Mouse (Mus musculus) forebrain, embryonic 12.5 days (tissue): ENCODE measurements at regions not wholly inside any gene's neighbourhood (a gene's known extent, or its start where the extent isn't known, plus 50 kb on each side); places are given as distances from the start of the nearest gene placed in this dataset.

Source experiments
- ATAC-seq: fragments of 200-750 bp; cut with Nextera tagmentation; 2 replicates; pipeline ENCODE4 v1.8.0; 2017; ENCODE audit warnings: moderate TSS enrichment; ENCODE audit not compliant: low FRiP score
- H3K27ac ChIP-seq: fragments of 300-500 bp; sonication (generic); 2 replicates; pipeline ENCODE4 v1.5.1; 2016; ENCODE audit warnings: mild to moderate bottlenecking
- H3K27me3 ChIP-seq: fragments of 300-500 bp; sonication (generic); 2 replicates; pipeline ENCODE4 v1.6.1; 2016; ENCODE audit warnings: mild to moderate bottlenecking
- H3K36me3 ChIP-seq: fragments of 300-500 bp; sonication (generic); replicated peaks from 2 replicates; pipeline ENCODE4 v1.6.1; 2016; ENCODE audit warnings: mild to moderate bottlenecking
- H3K4me1 ChIP-seq: fragments of 300-500 bp; sonication (generic); 2 replicates; pipeline ENCODE4 v1.6.1; 2016
- H3K4me2 ChIP-seq: fragments of 300-500 bp; sonication (generic); 2 replicates; pipeline ENCODE4 v1.6.1; 2016; ENCODE audit warnings: mild to moderate bottlenecking, moderate library complexity
- H3K4me3 ChIP-seq: fragments of 300-500 bp; sonication (generic); replicated peaks from 2 replicates; pipeline ENCODE4 v1.5.1; 2016; ENCODE audit warnings: mild to moderate bottlenecking
- H3K9ac ChIP-seq: fragments of 300-500 bp; sonication (generic); 2 replicates; pipeline ENCODE4 v1.6.1; 2016; ENCODE audit warnings: mild to moderate bottlenecking
- H3K9me3 ChIP-seq: fragments of 300-500 bp; sonication (generic); 2 replicates; pipeline ENCODE4 v1.6.1; 2016
- WGBS: fragments of 180-500 bp; shearing (Covaris S2); methylation state at CpG from one replicate; pipeline ENCODE4 v1.1.7; 2016; 5-methylcytosine and 5-hydroxymethylcytosine counted together

DNA sequence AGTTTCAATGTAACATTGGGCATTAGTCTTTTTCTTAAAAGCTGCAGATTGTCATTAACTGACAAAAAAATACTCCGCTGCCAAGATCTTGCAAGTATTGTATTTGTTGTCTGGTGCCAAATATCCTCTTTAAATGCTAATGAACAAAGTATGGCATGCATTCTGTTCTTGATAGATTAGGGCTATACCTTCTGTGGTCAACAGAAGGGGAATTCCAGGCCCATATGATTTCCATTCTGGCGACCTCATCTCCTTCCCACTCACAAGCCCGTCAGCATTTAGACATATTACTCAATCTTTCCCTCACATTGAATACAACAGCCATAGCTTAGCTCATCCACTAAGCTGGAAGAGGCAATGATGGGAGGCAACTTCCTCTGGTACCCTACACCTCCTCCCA is 272.8 kb upstream of the Dach1 start:
- H3K9me3 ChIP-seq: no peaks in the 10 kb centered on the region
- no peaks in the 10 kb centered on the region for H3K27me3 ChIP-seq
- H3K4me1 ChIP-seq: no peaks in the 10 kb centered on the region
- no peak overlapping the region for H3K27ac ChIP-seq
- H3K4me3 ChIP-seq: no peak overlapping the region
- no peak overlapping the region for H3K4me2 ChIP-seq
- no peaks in the 10 kb centered on the region for H3K36me3 ChIP-seq
- ATAC-seq: no peak
- WGBS: 87% methylated on average over 3 of the region's 3 CpGs
- no peak overlapping the region for H3K9ac ChIP-seq

DNA sequence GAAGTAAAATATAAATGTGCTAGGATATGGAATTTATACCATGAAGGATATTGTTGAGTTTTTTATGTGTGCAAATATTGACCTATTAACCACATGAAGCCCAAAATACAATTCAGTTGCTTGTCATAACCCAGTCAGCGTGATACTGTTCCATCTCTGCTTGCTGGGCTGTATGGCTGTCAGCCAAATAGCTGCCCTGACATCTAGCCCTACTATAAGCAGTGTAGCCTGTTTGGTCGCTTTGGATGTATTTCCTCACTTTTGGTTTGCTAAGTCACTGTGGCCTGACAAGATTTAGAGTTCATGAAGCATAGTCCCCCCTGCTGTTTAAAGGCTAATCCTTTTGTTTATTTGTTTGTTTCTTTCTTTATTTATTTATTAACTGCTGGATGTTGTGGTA is 272.4 kb upstream of the Dach1 start:
- ATAC-seq: no peak
- H3K9me3 ChIP-seq: no peaks in the 10 kb centered on the region
- WGBS: 68% methylated on average over 2 of the region's 2 CpGs
- no peaks in the 10 kb centered on the region for H3K4me1 ChIP-seq
- H3K27ac ChIP-seq: no peak overlapping the region
- no peak overlapping the region for H3K9ac ChIP-seq
- H3K4me3 ChIP-seq: no peak overlapping the region
- H3K36me3 ChIP-seq: no peaks in the 10 kb centered on the region
- no peaks in the 10 kb centered on the region for H3K27me3 ChIP-seq
- H3K4me2 ChIP-seq: no peak overlapping the region

DNA sequence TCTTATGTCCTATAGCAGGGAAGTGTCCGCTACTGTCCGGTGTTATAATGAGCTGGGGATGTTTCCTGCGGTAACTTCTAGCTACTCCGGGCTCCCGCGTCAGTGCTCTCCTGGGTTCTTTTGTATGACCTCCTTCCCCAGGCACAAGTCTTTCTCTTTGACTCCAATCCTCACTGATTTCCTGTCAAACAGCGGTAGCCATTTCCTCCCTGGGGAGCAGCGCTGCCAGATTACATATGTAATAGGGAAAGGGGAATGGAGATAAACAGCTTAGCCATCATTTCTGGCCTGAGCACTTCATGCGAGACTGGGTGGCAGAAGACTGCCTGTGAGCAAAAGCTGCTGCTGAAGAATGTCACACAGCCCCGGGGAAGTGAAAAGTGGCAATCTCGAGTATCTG is 262.4 kb upstream of the Dach1 start:
- 71% methylated on average over 11 of the region's 11 CpGs for WGBS
- H3K9ac ChIP-seq: no peak overlapping the region
- H3K27ac ChIP-seq: no peak overlapping the region
- H3K27me3 ChIP-seq: no peaks in the 10 kb centered on the region
- ATAC-seq: no peak
- no peaks in the 10 kb centered on the region for H3K9me3 ChIP-seq
- no peaks in the 10 kb centered on the region for H3K4me1 ChIP-seq
- H3K36me3 ChIP-seq: no peaks in the 10 kb centered on the region
- H3K4me3 ChIP-seq: no peak overlapping the region
- H3K4me2 ChIP-seq: no peak overlapping the region

DNA sequence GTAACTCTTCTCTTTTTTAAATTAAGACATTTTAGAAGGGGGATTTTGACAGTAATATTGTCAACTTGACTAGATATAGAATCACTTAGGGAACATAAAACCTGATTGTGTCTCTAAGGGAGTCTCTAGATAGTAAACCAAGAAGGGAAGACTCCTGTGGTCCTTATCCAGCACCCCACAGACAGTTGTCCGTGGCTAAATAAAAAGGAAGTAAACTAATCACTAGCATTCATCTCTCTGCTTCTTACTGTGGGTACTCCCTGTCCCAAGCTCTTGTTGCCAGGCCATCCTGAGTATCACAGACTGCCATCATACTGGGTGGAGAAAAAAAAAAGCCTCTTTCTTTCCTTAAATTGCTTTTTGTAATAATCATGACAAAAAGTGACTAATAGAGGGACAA is 248.2 kb upstream of the Dach1 start:
- H3K9ac ChIP-seq: no peak overlapping the region
- no peak overlapping the region for H3K4me2 ChIP-seq
- no peak overlapping the region for H3K4me3 ChIP-seq
- H3K27me3 ChIP-seq: no peaks in the 10 kb centered on the region
- no peaks in the 10 kb centered on the region for H3K9me3 ChIP-seq
- no peaks in the 10 kb centered on the region for H3K36me3 ChIP-seq
- H3K4me1 ChIP-seq: no peaks in the 10 kb centered on the region
- ATAC-seq: no peak
- H3K27ac ChIP-seq: no peak overlapping the region
- WGBS: 47% methylated on average over 1 of the region's 1 CpGs

DNA sequence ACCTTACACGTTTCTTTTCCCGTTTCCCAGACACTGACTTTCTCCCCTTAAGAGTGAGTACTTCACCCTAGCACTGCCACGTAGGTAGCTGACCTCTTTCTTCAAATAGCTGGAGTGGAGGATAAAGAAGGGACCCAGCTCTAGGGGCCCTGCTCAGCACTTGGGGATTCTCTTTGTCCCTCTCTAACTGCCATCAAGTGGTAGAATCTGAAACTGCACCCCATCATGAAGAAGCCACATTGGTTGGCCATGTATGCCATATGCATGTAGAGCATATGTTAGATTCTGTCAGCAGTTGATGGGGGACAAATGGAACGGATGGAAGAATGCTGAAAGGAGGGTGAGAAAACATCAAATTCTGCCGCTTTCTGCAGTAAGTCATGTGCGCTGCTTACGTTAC is 244.6 kb upstream of the Dach1 start:
- WGBS: 61% methylated on average over 7 of the region's 7 CpGs
- Histone ChIP-seq H3K27ac (no peak overlapping the region), H3K27me3 (no peaks in the 10 kb centered on the region), H3K9me3 (no peaks in the 10 kb centered on the region), H3K9ac (no peak overlapping the region), H3K36me3 (no peaks in the 10 kb centered on the region), H3K4me3 (no peak overlapping the region), H3K4me2 (no peak overlapping the region), H3K4me1 (no peaks in the 10 kb centered on the region)
- ATAC-seq: peak; percentile 51; the same call in 1 of the 2 replicates

DNA sequence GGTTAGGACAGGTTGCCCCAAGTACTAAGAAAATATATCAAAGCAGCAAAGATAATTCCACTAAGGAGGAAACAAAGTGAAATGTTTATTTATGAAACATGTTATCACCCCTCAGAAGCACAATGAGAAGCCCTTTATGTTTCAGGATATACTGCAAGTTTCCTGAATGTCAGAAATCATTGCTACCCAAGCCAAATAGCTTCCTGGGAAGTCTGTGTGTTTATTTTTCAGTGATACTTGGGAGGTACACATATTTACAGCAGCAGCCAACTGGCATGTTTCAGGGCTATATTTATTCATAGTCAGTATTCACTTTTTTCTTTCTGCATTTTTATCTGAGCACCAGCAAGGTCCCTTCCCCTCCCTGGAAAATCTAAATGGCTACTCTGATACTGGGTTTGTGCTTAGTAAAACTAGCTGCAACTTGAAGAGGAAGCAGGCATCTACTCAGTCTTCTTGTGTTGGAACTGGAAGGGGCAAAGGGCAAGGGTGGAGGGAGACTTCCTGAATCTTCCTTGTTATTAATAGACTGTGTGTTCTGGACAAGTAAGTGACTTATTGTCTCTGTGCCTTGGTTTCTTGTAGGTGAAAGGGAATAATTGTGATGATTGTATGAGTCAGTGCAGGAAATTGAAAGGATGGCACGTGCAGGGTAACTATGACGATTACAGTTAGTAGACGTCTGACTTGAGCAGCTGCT is 236.5 kb upstream of the Dach1 start:
- no peak overlapping the region for H3K27ac ChIP-seq
- ATAC-seq: no peak
- 74% methylated on average over 3 of the region's 3 CpGs for WGBS
- H3K9ac ChIP-seq: no peak overlapping the region
- H3K9me3 ChIP-seq: no peaks in the 10 kb centered on the region
- H3K4me1 ChIP-seq: no peaks in the 10 kb centered on the region
- no peaks in the 10 kb centered on the region for H3K27me3 ChIP-seq
- H3K36me3 ChIP-seq: no peaks in the 10 kb centered on the region
- H3K4me2 ChIP-seq: no peak overlapping the region
- H3K4me3 ChIP-seq: no peak overlapping the region

DNA sequence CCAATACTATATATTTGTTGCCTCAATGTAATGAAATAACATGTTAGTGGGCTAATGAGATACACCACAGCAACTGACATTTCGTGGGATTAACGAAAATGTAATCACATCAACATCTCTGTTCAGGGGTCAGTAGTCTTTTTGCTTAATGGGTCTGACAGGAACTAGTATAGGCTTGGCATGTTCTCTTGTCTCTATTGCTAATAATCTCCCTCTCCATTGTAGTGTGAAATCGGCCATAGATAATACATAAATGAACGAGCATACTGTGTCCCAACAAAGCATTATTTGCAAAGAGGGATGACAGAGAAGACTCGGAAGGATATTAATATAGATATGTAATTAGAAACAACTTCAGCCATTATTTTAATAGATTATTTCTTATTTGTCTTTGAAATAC is 234.5 kb upstream of the Dach1 start:
- no peaks in the 10 kb centered on the region for H3K4me1 ChIP-seq
- 83% methylated on average over 5 of the region's 5 CpGs for WGBS

DNA sequence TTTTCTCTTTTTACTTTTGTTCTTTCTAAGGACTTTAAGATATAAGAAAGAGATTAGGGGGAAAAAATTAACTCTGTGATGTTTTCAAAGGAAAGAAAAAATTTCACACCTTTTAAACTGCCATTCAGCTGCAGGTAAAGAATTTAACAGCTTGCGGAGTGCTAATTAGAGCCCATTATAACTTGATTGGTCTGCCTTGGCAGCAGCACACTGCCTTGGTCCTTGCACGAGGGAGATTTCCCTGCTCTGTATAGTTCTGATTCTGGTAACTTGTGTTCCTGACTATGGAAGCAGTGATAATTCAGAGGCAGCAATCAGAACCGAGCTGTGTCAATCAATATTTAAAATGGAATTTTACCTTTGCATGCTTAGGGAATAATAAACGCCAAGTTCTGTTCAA is 218.3 kb upstream of the Dach1 start:
- no peaks in the 10 kb centered on the region for H3K36me3 ChIP-seq
- no peak overlapping the region for H3K4me2 ChIP-seq
- no peaks in the 10 kb centered on the region for H3K27me3 ChIP-seq
- H3K4me3 ChIP-seq: no peak overlapping the region
- no peaks in the 10 kb centered on the region for H3K4me1 ChIP-seq
- 42% methylated on average over 4 of the region's 4 CpGs for WGBS
- H3K9ac ChIP-seq: no peak overlapping the region
- H3K9me3 ChIP-seq: no peaks in the 10 kb centered on the region
- no peak overlapping the region for H3K27ac ChIP-seq
- ATAC-seq: peak; percentile 88; the same call in 1 of the 2 replicates

More for the DNA sequence above, 234.5 kb upstream of the Dach1 start:
- no peaks in the 10 kb centered on the region for H3K9me3 ChIP-seq
- no peak overlapping the region for H3K9ac ChIP-seq
- ATAC-seq: no peak
- H3K27me3 ChIP-seq: no peaks in the 10 kb centered on the region
- no peaks in the 10 kb centered on the region for H3K36me3 ChIP-seq
- H3K27ac ChIP-seq: no peak overlapping the region
- H3K4me2 ChIP-seq: no peak overlapping the region
- H3K4me3 ChIP-seq: no peak overlapping the region
